Mouse (Mus musculus) CH12.LX (cell line): ENCODE measurements around the gene Pappa2. TPM values are rescaled to one million over a fixed set of nuclear protein-coding genes. Genes with fewer than 3 reads are reported as not detected.

Source experiments
- DNase-seq: peaks from one replicate; pipeline ENCODE4 v3.0.0-alpha.2; 2013; ENCODE audit errors: extremely low read depth
- H3K27ac ChIP-seq: 2 replicates; pipeline ENCODE4 v1.5.1; 2012; ENCODE audit warnings: low read depth, mild to moderate bottlenecking, control low read depth, moderate library complexity; ENCODE audit not compliant: insufficient read depth
- H3K27me3 ChIP-seq: replicated peaks from 2 replicates; pipeline ENCODE3; 2012; ENCODE audit warnings: inconsistent platforms
- H3K36me3 ChIP-seq, 2 experiments: replicated peaks in 1 of 2; 2 replicates each; pipeline versions ENCODE3 to v1.6.1; 2012; ENCODE audit warnings: inconsistent platforms in 1 of 2, low read length in 1 of 2, mild to moderate bottlenecking in 1 of 2, mixed read lengths in 1 of 2, moderate library complexity in 1 of 2; ENCODE audit not compliant: control insufficient read depth in 1 of 2, insufficient read depth in 1 of 2
- H3K4me1 ChIP-seq, 2 experiments: 2 replicates each; pipeline ENCODE4 v1.6.1; 2012; ENCODE audit warnings: inconsistent platforms in 1 of 2, moderate library complexity in 1 of 2; ENCODE audit not compliant: insufficient read depth in 2 of 2, control insufficient read depth in 1 of 2
- H3K4me2 ChIP-seq: 2 replicates; pipeline ENCODE4 v1.6.1; 2012; ENCODE audit warnings: low read depth, mild to moderate bottlenecking, control low read depth; ENCODE audit not compliant: poor library complexity, insufficient read depth, severe bottlenecking
- H3K4me3 ChIP-seq, 3 experiments: fragments of 150-350 bp in 1 of 3; sonication (generic) in 1 of 3; replicated peaks in 1 of 3; 2 replicates each; pipeline versions ENCODE3 to v1.5.1; 2011 to 2012; ENCODE audit warnings: low read depth in 2 of 3, low read length in 2 of 3, mild to moderate bottlenecking in 2 of 3, moderate library complexity in 2 of 3, control low read depth in 1 of 3, improper control_type of control experiment in 1 of 3, inconsistent platforms in 1 of 3, mixed read lengths in 1 of 3; ENCODE audit not compliant: poor library complexity in 1 of 3
- H3K79me2 ChIP-seq: replicated peaks from 2 replicates; pipeline ENCODE4 v1.6.1; 2012; ENCODE audit warnings: mild to moderate bottlenecking, moderate library complexity; ENCODE audit not compliant: control insufficient read depth, poor library complexity, insufficient read depth, severe bottlenecking; ENCODE audit errors: extremely low read depth
- H3K9ac ChIP-seq: 2 replicates; pipeline ENCODE4 v1.6.1; 2012; ENCODE audit warnings: low read depth, mild to moderate bottlenecking, control low read depth, moderate library complexity; ENCODE audit not compliant: insufficient read depth
- H3K9me3 ChIP-seq: replicated peaks from 2 replicates; pipeline ENCODE3; 2012; ENCODE audit warnings: low read length, inconsistent platforms, mixed read lengths
- CHD1 ChIP-seq: IDR thresholded peaks from 2 replicates; pipeline ENCODE4 v1.6.1; 2012; ENCODE audit warnings: low read depth, low read length, improper control_type of control experiment, inconsistent platforms
- CHD2 ChIP-seq: IDR thresholded peaks from 2 replicates; pipeline ENCODE4 v1.6.1; 2011; ENCODE audit warnings: low read length, improper control_type of control experiment
- CTCF ChIP-seq, 2 experiments: IDR thresholded peaks in 1 of 2; conservative IDR thresholded peaks in 1 of 2; 2 replicates each; pipeline ENCODE4 v1.5.1; 2011 to 2012; ENCODE audit warnings: low read depth in 2 of 2, low read length in 2 of 2, improper control_type of control experiment in 1 of 2, inconsistent platforms in 1 of 2, mild to moderate bottlenecking in 1 of 2, moderate library complexity in 1 of 2
- ETS1 ChIP-seq: conservative IDR thresholded peaks from 2 replicates; pipeline ENCODE4 v1.6.1; 2012; ENCODE audit warnings: low read depth, mild to moderate bottlenecking, inconsistent platforms, low read length, improper control_type of control experiment, moderate library complexity
- HCFC1 ChIP-seq: IDR thresholded peaks from 2 replicates; pipeline ENCODE4 v1.6.1; 2012; ENCODE audit warnings: low read depth, mild to moderate bottlenecking, inconsistent platforms, low read length, improper control_type of control experiment
- KAT2A ChIP-seq: IDR thresholded peaks from 2 replicates; pipeline ENCODE4 v1.6.1; 2012; ENCODE audit warnings: low read length, improper control_type of control experiment, inconsistent platforms; ENCODE audit not compliant: insufficient replicate concordance
- MAFK ChIP-seq: IDR thresholded peaks from 2 replicates; pipeline ENCODE4 v1.6.1; 2011; ENCODE audit warnings: low read length, improper control_type of control experiment; ENCODE audit not compliant: insufficient replicate concordance
- MAX ChIP-seq: IDR thresholded peaks from 2 replicates; pipeline ENCODE4 v1.6.1; 2011; ENCODE audit warnings: low read length, improper control_type of control experiment
- MAZ ChIP-seq: IDR thresholded peaks from 2 replicates; pipeline ENCODE4 v1.6.1; 2012; ENCODE audit warnings: low read depth, mild to moderate bottlenecking, inconsistent platforms, low read length, improper control_type of control experiment, moderate library complexity
- MEF2A ChIP-seq: IDR thresholded peaks from 2 replicates; pipeline ENCODE4 v1.6.1; 2014; ENCODE audit warnings: low read depth, mild to moderate bottlenecking, inconsistent platforms, low read length, improper control_type of control experiment, borderline replicate concordance
- MXI1 ChIP-seq: IDR thresholded peaks from 2 replicates; pipeline ENCODE4 v1.6.1; 2011; ENCODE audit warnings: mild to moderate bottlenecking, low read depth, low read length, improper control_type of control experiment
- PAX5 ChIP-seq: IDR thresholded peaks from 2 replicates; pipeline ENCODE4 v1.6.1; 2012; ENCODE audit warnings: low read length, inconsistent platforms, mixed read lengths
- RCOR1 ChIP-seq: conservative IDR thresholded peaks from 2 replicates; pipeline ENCODE4 v1.6.1; 2012; ENCODE audit warnings: low read depth, mild to moderate bottlenecking, inconsistent platforms, low read length, improper control_type of control experiment
- SIN3A ChIP-seq: IDR thresholded peaks from 2 replicates; pipeline ENCODE4 v1.6.1; 2012; ENCODE audit warnings: low read length, improper control_type of control experiment, inconsistent platforms
- SMC3 ChIP-seq: IDR thresholded peaks from 2 replicates; pipeline ENCODE4 v1.6.1; 2011; ENCODE audit warnings: low read depth, low read length, improper control_type of control experiment
- TBP ChIP-seq: conservative IDR thresholded peaks from 2 replicates; pipeline ENCODE4 v1.6.1; 2011; ENCODE audit warnings: low read depth, low read length, improper control_type of control experiment
- TCF12 ChIP-seq: IDR thresholded peaks from 2 replicates; pipeline ENCODE4 v1.6.1; 2014; ENCODE audit warnings: low read depth, mild to moderate bottlenecking, inconsistent platforms, low read length, improper control_type of control experiment
- USF2 ChIP-seq: conservative IDR thresholded peaks from 2 replicates; pipeline ENCODE4 v1.6.1; 2011; ENCODE audit warnings: low read depth, low read length, improper control_type of control experiment
- ZKSCAN1 ChIP-seq: IDR thresholded peaks from 2 replicates; pipeline ENCODE4 v1.6.1; 2012; ENCODE audit warnings: low read depth, inconsistent platforms, low read length, improper control_type of control experiment, borderline replicate concordance
- ZMIZ1 ChIP-seq: IDR thresholded peaks from 2 replicates; pipeline ENCODE4 v1.6.1; 2012; ENCODE audit warnings: low read depth, mild to moderate bottlenecking, inconsistent platforms, low read length, improper control_type of control experiment
- dilution Hi-C: fragments of 300-500 bp; cut with MboI; formaldehyde crosslinking; loops from 2 replicates; pipeline ENCODE4 v1.14.3; 2020; ENCODE audit warnings: low sequenced_read_pairs; ENCODE audit not compliant: extremely low pct_unique_long_range_greater_than_20kb, extremely low pct_ligation_motif_present
- in situ Hi-C: fragments of 300-500 bp; cut with MboI; formaldehyde crosslinking; loops from 3 replicates; pipeline ENCODE4 v1.14.3; 2019; ENCODE audit warnings: low sequenced_read_pairs, low pct_ligation_motif_present, low pct_unique_long_range_greater_than_20kb, mixed read lengths
- polyA plus RNA-seq: library from polyadenylated mRNA; unstranded; fragments of >175 nt; gene quantifications from 2 replicates; pipeline ENCODE4 v1.2.1, GENCODE M21; 2012; ENCODE audit warnings: low read depth; ENCODE audit not compliant: insufficient read length
- total RNA-seq, 2 experiments: library from RNA; depleted of rRNA; stranded (reverse); fragments of 300-350 nt in 1 of 2; fragments of >200 nt in 1 of 2; gene quantifications; 2 replicates each; pipeline ENCODE4 v1.2.3; 2012 to 2014

Gene Pappa2
- total and polyA plus RNA-seq, 3 experiments: 0.17 to 1.3 (median 0.20) TPM

DNA sequence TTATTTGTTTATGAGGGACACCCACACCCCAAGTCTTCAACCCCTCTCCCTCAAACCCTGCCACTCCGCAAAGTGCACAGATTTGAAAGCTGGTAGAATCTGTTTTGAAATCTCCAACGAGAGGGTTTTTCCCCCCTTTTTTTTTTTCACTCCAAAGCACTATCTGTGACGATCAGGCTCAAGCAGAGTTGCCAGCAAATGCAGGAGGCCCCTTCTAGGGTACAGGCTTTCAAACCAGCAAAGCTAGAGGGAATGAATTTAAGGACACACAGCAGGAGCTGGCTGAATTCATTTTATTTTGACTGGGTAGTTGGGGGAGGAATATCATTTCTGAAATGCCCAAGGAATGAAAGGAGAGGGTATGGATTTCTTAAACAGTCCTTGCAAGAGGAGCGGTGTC is 19.3 kb downstream of the Pappa2 start:
- Histone ChIP-seq H3K36me3 (no peaks in the 10 kb centered on the region), H3K4me1 (no peaks in the 10 kb centered on the region), H3K4me3 (no peak overlapping the region), H3K27me3 (no peaks in the 10 kb centered on the region), H3K27ac (no peak overlapping the region), H3K9ac (no peak overlapping the region), H3K9me3 (no peaks in the 10 kb centered on the region), H3K79me2 (no peaks in the 10 kb centered on the region), H3K4me2 (no peak overlapping the region)
- no peak for DNase-seq
- TF ChIP-seq CTCF (conservative IDR thresholded peaks at IDR 0.05 in 1 of 2, IDR thresholded peaks at IDR 0.05 in 1 of 2; ENCODE audit: low read depth in 2 of 2, low read length in 2 of 2) (no peak), MEF2A (no peak), MAZ (no peak), KAT2A (no peak), RCOR1 (no peak), HCFC1 (no peak), TBP (no peak), MXI1 (no peak), PAX5 (no peak), CHD1 (no peak), ETS1 (no peak), MAX (no peak), USF2 (no peak), TCF12 (no peak), CHD2 (no peak), SMC3 (no peak), ZMIZ1 (no peak), ZKSCAN1 (no peak), MAFK (no peak)
- in situ Hi-C loops (no loop called here), dilution Hi-C loops (no loop called here)

DNA sequence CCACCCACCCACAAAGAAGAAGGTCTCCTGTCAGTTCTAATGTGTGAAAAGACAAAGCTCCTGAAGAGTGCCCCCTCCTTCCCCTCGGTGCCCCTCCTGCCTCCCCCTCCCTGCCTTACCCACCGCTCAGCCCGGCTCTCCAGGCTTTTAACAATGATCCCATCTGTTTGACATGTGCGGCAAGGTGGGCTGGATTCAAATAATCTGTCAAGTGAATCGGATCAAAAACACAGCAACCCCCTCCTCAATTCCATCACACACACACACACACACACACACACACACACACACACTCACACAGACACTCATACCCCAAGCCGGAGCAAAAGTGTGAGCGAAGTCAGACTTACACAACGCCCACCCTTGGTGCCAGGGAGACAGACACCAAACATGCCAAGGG is 19.7 kb downstream of the Pappa2 start:
- in situ Hi-C loops: no loop called here
- Histone ChIP-seq H3K9me3 (no peaks in the 10 kb centered on the region), H3K27me3 (no peaks in the 10 kb centered on the region), H3K27ac (no peak overlapping the region), H3K9ac (no peak overlapping the region), H3K79me2 (no peaks in the 10 kb centered on the region), H3K4me2 (no peak overlapping the region), H3K36me3 (no peaks in the 10 kb centered on the region), H3K4me1 (no peaks in the 10 kb centered on the region), H3K4me3 (no peak overlapping the region)
- no peak for DNase-seq
- no peak for TF ChIP-seq SIN3A
- no peak for TF ChIP-seq KAT2A
- no peak for TF ChIP-seq MAZ
- no peak for TF ChIP-seq SMC3
- TF ChIP-seq CHD1: no peak
- dilution Hi-C loops: no loop called here
